Mouse (Mus musculus) megakaryocyte, embryonic 14.5 days (primary cell): ENCODE measurements around the gene Gm20388. TPM values are rescaled to one million over a fixed set of nuclear protein-coding genes. Genes with fewer than 3 reads are reported as not detected.

ENCODE experiments used
- H3K27me3 ChIP-seq: replicated peaks from 2 replicates; pipeline ENCODE3; 2012; ENCODE audit warnings: inconsistent platforms
- H3K36me3 ChIP-seq: replicated peaks from 2 replicates; pipeline ENCODE3; 2012; ENCODE audit warnings: low read length, inconsistent platforms, mixed read lengths
- H3K4me1 ChIP-seq: 2 replicates; pipeline ENCODE4 v1.6.1; 2012; ENCODE audit warnings: inconsistent platforms
- H3K4me3 ChIP-seq: replicated peaks from 2 replicates; pipeline ENCODE3; 2012; ENCODE audit warnings: moderate library complexity, mild to moderate bottlenecking, inconsistent platforms
- H3K9me3 ChIP-seq: 2 replicates; pipeline ENCODE4 v1.6.1; 2012; ENCODE audit warnings: inconsistent platforms
- FLI1 ChIP-seq: IDR thresholded peaks from 2 replicates; pipeline ENCODE4 v1.6.1; 2012; ENCODE audit warnings: low read length, inconsistent platforms, mixed read lengths
- GATA1 ChIP-seq: IDR thresholded peaks from 3 replicates; pipeline ENCODE4 v1.6.1; 2012; ENCODE audit warnings: mixed read lengths, low read length, inconsistent platforms, borderline replicate concordance
- polyA plus RNA-seq: library from polyadenylated mRNA; stranded (reverse); fragments of >175 nt; gene quantifications from 2 replicates; pipeline ENCODE4 v1.2.3, GENCODE M21; 2012; ENCODE audit warnings: low replicate concordance; ENCODE audit not compliant: insufficient read depth

Gm20388 gene
- polyA plus RNA-seq, 1 experiment: 111 TPM

- no peaks in the 10 kb centered on the region for H3K9me3 ChIP-seq
- H3K36me3 ChIP-seq: no peaks in the 10 kb centered on the region
- H3K4me3 ChIP-seq: no peak overlapping the region
- TF ChIP-seq GATA1: no peak
- TF ChIP-seq FLI1: no peak
- peaks cover 21% of the 10 kb centered on the region for H3K4me1 ChIP-seq
- peaks cover 99% of the 10 kb centered on the region for H3K27me3 ChIP-seq
Measured at GRCm38 (mm10) chr8:121081398-121081797, 1170.8 kb downstream of the Gm20388 start.

GRCm38 (mm10) chr8:121082218-121083092 lies 1171.8 kb downstream of the Gm20388 start:
- TF ChIP-seq FLI1 (no peak), GATA1 (no peak)
- Histone ChIP-seq H3K4me1 (peaks cover 21% of the 10 kb centered on the region), H3K9me3 (no peaks in the 10 kb centered on the region), H3K36me3 (no peaks in the 10 kb centered on the region), H3K4me3 (no peak overlapping the region), H3K27me3 (peaks cover 99% of the 10 kb centered on the region)

GRCm38 (mm10) chr8:121083093-121083935 lies 1172.7 kb downstream of the Gm20388 start:
- TF ChIP-seq FLI1 (no peak), GATA1 (no peak)
- no peaks in the 10 kb centered on the region for H3K36me3 ChIP-seq
- H3K9me3 ChIP-seq: no peaks in the 10 kb centered on the region
- peaks cover 99% of the 10 kb centered on the region for H3K27me3 ChIP-seq
- peak overlapping the region; percentile 83 for H3K4me3 ChIP-seq
- H3K4me1 ChIP-seq: peaks cover 18% of the 10 kb centered on the region

GRCm38 (mm10) chr8:121083936-121084209 lies 1173.2 kb downstream of the Gm20388 start:
- no peaks in the 10 kb centered on the region for H3K9me3 ChIP-seq
- H3K4me3 ChIP-seq: peak overlapping the region; percentile 83
- peaks cover 18% of the 10 kb centered on the region for H3K4me1 ChIP-seq
- TF ChIP-seq FLI1 (no peak), GATA1 (no peak)
- peaks cover 99% of the 10 kb centered on the region for H3K27me3 ChIP-seq
- no peaks in the 10 kb centered on the region for H3K36me3 ChIP-seq

- H3K27me3 ChIP-seq: peaks cover 99% of the 10 kb centered on the region
- H3K4me3 ChIP-seq: peak within 1 kb of the TSS; percentile 83
- peaks cover 18% of the 10 kb centered on the region for H3K4me1 ChIP-seq
- no peaks in the 10 kb centered on the region for H3K9me3 ChIP-seq
- TF ChIP-seq GATA1: no peak
- TF ChIP-seq FLI1: no peak
- no peaks in the 10 kb centered on the region for H3K36me3 ChIP-seq
Measured at GRCm38 (mm10) chr8:121084210-121084951, 1173.7 kb downstream of the Gm20388 start, which contains the start of gene Foxf1. Foxf1 (plus strand) TSS chr8:121084386.

GRCm38 (mm10) chr8:121085011-121085410 lies 1174.4 kb downstream of the Gm20388 start:
- no peaks in the 10 kb centered on the region for H3K9me3 ChIP-seq
- H3K4me3 ChIP-seq: peak overlapping the region; percentile 42
- TF ChIP-seq GATA1 (no peak), FLI1 (no peak)
- H3K36me3 ChIP-seq: no peaks in the 10 kb centered on the region
- peaks cover 99% of the 10 kb centered on the region for H3K27me3 ChIP-seq
- peaks cover 18% of the 10 kb centered on the region for H3K4me1 ChIP-seq

GRCm38 (mm10) chr8:121085561-121085960 lies 1174.9 kb downstream of the Gm20388 start:
- H3K36me3 ChIP-seq: no peaks in the 10 kb centered on the region
- H3K4me3 ChIP-seq: no peak overlapping the region
- H3K9me3 ChIP-seq: no peaks in the 10 kb centered on the region
- H3K27me3 ChIP-seq: peaks cover 99% of the 10 kb centered on the region
- TF ChIP-seq GATA1: no peak
- TF ChIP-seq FLI1: no peak
- H3K4me1 ChIP-seq: peaks cover 18% of the 10 kb centered on the region

GRCm38 (mm10) chr8:121086004-121086900 lies 1175.6 kb downstream of the Gm20388 start:
- no peak for TF ChIP-seq GATA1
- no peak for TF ChIP-seq FLI1
- H3K9me3 ChIP-seq: no peaks in the 10 kb centered on the region
- H3K4me3 ChIP-seq: no peak overlapping the region

GRCm38 (mm10) chr8:121088281-121088680 lies 1177.6 kb downstream of the Gm20388 start:
- Histone ChIP-seq H3K27me3 (peaks cover 98% of the 10 kb centered on the region), H3K9me3 (no peaks in the 10 kb centered on the region)

More at GRCm38 (mm10) chr8:121086004-121086900, 1175.6 kb downstream of the Gm20388 start:
- H3K36me3 ChIP-seq: no peaks in the 10 kb centered on the region
- H3K4me1 ChIP-seq: peaks cover 18% of the 10 kb centered on the region
- H3K27me3 ChIP-seq: peaks cover 99% of the 10 kb centered on the region

More at GRCm38 (mm10) chr8:121088281-121088680, 1177.6 kb downstream of the Gm20388 start:
- no peak overlapping the region for H3K4me3 ChIP-seq
- no peak for TF ChIP-seq GATA1
- TF ChIP-seq FLI1: no peak
- H3K4me1 ChIP-seq: peaks cover 20% of the 10 kb centered on the region
- no peaks in the 10 kb centered on the region for H3K36me3 ChIP-seq
